Mouse (Mus musculus) telencephalon, adult 2 months (tissue): ENCODE results near the gene Bcl2a1d.
"Not testable (repeated sequence)": the region's sequence is repeated elsewhere in the genome, so short reads cannot be mapped to it uniquely, and the experiment has no call there.

ENCODE experiments used
- DNase-seq: peaks from one replicate; pipeline ENCODE4 v3.0.0-alpha.2; 2011; ENCODE audit warnings: low read depth, low spot score

Bcl2a1d gene

DNA sequence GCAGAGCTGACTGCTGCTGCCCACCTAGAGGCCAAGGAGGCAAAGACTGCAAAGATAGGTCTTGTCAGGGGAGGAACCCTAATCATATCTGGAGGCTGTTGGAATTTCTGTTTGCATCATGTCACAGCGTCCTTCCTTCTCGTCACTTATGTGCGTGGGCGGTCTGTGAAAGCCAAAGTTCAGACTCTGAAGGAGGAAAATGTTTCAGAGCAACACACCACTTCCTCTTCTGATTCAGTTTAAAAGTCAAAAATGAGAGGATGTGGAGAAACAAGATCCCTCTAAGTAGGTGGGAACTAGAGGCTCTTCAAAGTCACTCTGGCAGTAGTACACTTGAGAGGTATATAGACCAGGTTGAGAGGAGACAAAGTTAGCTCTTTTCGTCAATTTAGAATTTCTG, at the start of gene Bcl2a1d:
Bcl2a1d (minus strand) TSS at position 187 of the 400 bp plus-strand sequence.
- not testable (repeated sequence) for DNase-seq

- DNase-seq, result not testable (repeated sequence)
Observed at GRCm38 (mm10) chr9:88770239-88770638, 38.5 kb upstream of the Bcl2a1d start.

DNA sequence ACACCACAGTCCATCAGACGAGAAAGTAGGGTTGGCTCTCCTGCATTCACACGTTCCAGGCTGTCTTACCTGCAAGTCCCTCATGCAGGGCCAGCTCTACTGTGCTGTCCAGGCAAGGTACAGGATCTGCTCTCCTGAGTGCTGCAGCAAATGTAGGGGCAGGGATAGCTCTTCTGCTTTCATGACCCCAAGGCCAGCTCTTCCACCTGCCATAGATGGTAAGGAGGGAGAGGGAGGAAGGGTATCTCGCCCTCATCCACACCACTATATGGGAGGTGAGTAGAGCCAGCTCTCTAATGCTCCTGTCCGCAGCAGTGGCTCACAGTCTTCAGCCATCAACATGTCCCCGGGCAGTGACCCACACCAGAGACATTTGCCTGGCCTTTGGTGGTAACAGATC, 37.8 kb upstream of the Bcl2a1d start:
- DNase-seq, result not testable (repeated sequence)

GRCm38 (mm10) chr9:88746687-88747086, 15.0 kb upstream of the Bcl2a1d start:
- DNase-seq, result not testable (repeated sequence)

DNA sequence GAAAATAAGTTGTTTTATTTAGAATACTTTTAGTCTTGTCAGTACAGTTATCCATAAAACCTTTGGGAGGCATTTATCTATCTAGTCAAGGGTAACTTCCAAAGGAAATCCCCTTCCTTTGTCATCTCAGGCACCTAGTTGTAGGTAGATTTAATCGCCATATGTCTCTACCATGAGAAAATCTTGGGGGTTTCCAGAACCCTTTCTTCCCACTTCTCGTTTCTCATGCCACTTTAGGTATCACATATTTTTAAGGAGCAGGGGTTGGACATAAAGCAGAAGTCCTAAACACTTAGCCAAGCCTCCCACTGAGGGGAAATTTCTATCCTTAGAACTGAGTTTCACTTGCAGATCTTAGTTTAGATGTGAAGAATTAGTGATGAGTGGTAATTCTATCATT, 14.3 kb upstream of the Bcl2a1d start:
- not testable (repeated sequence) for DNase-seq

DNA sequence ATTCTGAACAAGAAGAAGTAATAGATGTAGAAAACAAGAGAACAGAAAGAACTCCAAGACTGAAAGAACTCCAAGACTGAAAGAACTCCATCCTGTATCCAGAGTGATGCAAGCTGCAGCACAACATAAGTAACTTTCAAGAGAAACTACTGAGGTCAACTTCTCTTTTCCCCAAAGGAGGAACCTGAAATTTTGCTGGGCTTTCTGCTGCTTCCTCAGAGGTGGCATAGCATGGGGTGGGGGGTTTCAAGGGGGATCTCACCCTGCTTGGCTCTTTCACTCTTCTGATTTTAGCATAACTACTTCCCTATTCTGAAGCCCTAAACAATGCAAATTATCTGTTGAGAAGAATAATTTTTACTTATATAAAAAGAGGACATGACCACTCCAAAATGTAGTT, 3.6 kb upstream of the Bcl2a1d start:
- not testable (repeated sequence) for DNase-seq

DNA sequence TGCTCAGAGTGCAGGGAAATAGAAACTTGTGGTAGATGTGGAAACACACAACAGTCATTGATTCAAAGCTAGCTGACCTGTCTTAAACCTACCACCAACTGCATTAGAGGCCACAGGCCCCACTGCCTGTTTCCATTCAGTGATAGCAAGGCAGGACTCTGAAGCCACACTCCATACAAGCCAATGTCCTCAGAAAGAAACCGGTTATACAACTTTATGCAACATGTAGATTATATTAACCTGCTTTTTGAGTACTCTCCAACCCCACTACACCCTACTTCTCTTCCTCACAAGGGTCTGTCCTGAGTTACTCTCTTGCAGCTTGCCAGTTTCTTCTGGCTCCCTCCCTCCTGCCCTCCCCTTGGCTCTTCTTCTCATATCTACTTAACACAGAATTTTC, 1.5 kb upstream of the Bcl2a1d start:
- DNase-seq, result not testable (repeated sequence)

DNA sequence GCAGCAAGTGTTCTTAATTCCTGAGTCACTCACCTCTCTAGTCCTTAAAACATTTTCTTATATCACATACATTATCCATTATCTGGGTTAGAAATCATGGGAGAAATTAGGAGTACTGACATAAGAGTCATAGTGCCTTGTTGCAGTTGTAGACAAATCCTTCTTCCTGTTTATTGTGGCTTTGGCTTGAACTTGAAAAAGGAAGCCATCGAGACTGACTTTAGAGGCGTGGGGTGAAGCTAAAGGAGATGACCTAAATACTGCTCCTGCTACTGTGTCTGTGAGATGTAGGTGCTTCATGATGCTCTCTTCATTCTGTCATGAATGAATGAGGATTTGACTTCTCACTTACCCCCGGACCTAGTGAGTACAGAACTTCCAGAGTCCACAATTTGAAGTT, 620 bp upstream of the Bcl2a1d start:
- DNase-seq, result not testable (repeated sequence)

GRCm38 (mm10) chr9:88728311-88728710, 3.4 kb downstream of the Bcl2a1d start:
- DNase-seq, result not testable (repeated sequence)

DNA sequence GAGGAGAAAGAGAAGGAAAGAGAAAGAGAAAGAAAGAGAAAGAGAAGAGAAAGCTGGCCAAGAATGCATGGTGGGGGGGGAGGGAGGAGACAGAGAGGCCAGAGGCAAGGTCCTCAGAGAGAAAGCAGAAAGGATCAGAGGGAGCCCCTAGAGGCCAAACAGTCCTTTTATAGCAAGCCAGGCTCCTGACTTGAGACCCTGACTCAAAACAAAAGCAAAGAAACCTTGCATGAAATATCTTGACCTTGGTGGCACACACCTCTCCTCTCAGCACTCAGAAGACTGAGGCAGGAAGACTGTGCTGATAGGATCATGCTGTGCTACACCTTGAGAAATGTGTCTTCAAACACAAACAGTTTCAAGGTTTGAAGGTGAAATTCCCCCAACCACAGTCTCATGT, 10.1 kb downstream of the Bcl2a1d start:
- not testable (repeated sequence) for DNase-seq

DNA sequence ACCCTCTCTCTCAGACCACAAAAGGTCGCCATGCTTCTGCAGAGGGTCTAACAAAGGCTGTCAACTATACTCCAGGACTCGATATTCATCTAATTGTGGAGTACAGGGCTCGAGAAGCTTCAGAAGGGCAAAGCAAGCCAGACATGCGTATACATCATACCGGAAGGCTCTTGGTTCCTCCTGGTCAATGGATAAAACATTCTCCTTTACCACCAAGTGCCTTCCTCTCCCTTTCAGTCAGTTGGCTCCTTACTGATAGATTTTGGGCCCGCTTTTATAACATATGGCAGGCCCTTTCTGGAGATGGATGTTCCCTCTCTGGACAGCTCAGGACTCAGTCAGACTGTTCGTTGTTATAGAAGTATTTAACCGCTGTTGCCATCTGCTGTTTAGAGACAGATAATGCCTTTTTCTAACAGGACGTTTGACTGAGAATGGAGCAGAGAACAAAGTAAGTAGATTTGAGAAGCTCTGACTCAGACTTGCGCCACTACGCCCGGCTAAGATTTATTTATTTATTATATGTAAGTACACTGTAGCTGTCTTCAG, 11.7 kb downstream of the Bcl2a1d start, which contains the start of gene Mthfsl:
Mthfsl (minus strand) TSS at position 308 of the 549 bp plus-strand sequence.
- DNase-seq, result not testable (repeated sequence)

GRCm38 (mm10) chr9:88719073-88719921, 12.4 kb downstream of the Bcl2a1d start:
- DNase-seq, result not testable (repeated sequence)

- DNase-seq, result not testable (repeated sequence)
Observed at GRCm38 (mm10) chr9:88718593-88718992, 13.1 kb downstream of the Bcl2a1d start.

GRCm38 (mm10) chr9:88718140-88718539, 13.6 kb downstream of the Bcl2a1d start:
- not testable (repeated sequence) for DNase-seq

- DNase-seq, result not testable (repeated sequence)
Observed at GRCm38 (mm10) chr9:88714515-88714914, 17.2 kb downstream of the Bcl2a1d start.

- DNase-seq, result not testable (repeated sequence)
Observed at GRCm38 (mm10) chr9:88712164-88712749, 19.5 kb downstream of the Bcl2a1d start.

- not testable (repeated sequence) for DNase-seq
Observed at GRCm38 (mm10) chr9:88710910-88711438, 20.7 kb downstream of the Bcl2a1d start.

- DNase-seq, result not testable (repeated sequence)
Observed at GRCm38 (mm10) chr9:88710439-88710838, 21.3 kb downstream of the Bcl2a1d start.

DNA sequence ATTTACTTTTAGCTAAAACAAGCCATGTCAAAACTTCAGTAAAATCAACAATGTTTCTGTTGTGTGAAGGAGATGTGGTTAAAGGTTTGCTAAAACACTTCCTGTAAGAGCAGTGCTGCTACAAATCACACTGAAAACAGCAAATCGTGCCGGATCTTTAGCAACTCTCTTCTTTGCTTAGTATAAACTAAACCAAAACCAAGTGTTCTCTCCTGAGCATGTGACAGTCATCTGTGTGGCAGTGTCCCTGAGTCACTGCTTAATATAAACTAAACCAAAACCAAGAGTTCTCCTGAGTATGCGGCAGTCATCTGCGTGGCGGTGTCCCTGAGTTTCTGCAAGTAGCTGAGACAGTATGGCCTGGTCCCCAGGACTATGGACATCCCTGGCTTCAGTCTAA, 21.9 kb downstream of the Bcl2a1d start:
- DNase-seq, result not testable (repeated sequence)

GRCm38 (mm10) chr9:88709304-88709703, 22.4 kb downstream of the Bcl2a1d start:
- no peak for DNase-seq

- DNase-seq, result no peak
Observed at GRCm38 (mm10) chr9:88706700-88707099, 25.0 kb downstream of the Bcl2a1d start.

GRCm38 (mm10) chr9:88705157-88705556, 26.6 kb downstream of the Bcl2a1d start:
- not testable (repeated sequence) for DNase-seq
